In the genomic region with DNA sequence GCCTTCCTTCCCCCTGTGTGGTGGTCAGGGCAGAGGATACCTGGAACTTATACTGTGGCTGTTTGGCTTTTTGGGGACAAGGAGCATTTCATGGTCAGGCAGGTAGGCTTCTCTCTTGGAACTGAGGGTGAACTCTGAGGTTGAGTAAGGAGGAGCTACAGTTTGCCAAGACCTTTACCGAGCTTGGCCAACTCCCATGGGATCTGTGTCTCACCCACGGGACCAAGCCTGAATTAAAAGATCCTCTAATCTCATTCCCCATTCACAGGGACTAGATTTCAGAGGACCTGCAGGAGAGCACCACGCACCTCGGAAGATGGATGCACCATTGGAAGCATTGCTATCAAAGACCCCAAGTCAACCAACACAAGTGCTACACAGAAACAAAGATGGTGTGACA, we compare ENCODE assay signal across 28 mouse cellular contexts.
"Had no signal": no experiment of that assay in that cellular context is flagged by ENCODE, and none has a peak within 500 bp of the region (broad histone marks: within the 10 kb centered on the region; RNA-seq: fewer than 3 reads in every experiment).

No protein-coding gene starts in this region.

- H3K27ac ChIP-seq: limb, embryonic 10.5 days; limb, embryonic 12.5 days; limb, embryonic 13.5 days; limb, embryonic 15.5 days; liver, embryonic 12.5 days; liver, embryonic 13.5 days; liver, embryonic 14.5 days; liver, embryonic 15.5 days; lung, embryonic 15.5 days; macrophage; midbrain, embryonic 10.5 days; midbrain, embryonic 12.5 days; midbrain, embryonic 13.5 days; midbrain, embryonic 15.5 days; neural tube, embryonic 12.5 days; neural tube, embryonic 13.5 days had no signal

- H3K9me3 ChIP-seq: limb, embryonic 10.5 days; limb, embryonic 12.5 days; limb, embryonic 13.5 days; limb, embryonic 15.5 days; liver, embryonic 12.5 days; liver, embryonic 13.5 days; liver, embryonic 15.5 days; lung, embryonic 15.5 days; megakaryocyte, embryonic 14.5 days; midbrain, embryonic 10.5 days; midbrain, embryonic 12.5 days; midbrain, embryonic 13.5 days; midbrain, embryonic 15.5 days; neural tube, embryonic 12.5 days; neural tube, embryonic 13.5 days had no signal

- H3K36me3 ChIP-seq: limb, embryonic 10.5 days; limb, embryonic 13.5 days; limb, embryonic 15.5 days; liver, embryonic 12.5 days; liver, embryonic 13.5 days; liver, embryonic 15.5 days; lung, embryonic 15.5 days; midbrain, embryonic 10.5 days; midbrain, embryonic 12.5 days; midbrain, embryonic 13.5 days; midbrain, embryonic 15.5 days; neural tube, embryonic 12.5 days; neural tube, embryonic 13.5 days had no signal

- H3K4me3 ChIP-seq: limb, embryonic 10.5 days; limb, embryonic 12.5 days; limb, embryonic 13.5 days; limb, embryonic 15.5 days; liver, embryonic 12.5 days; liver, embryonic 13.5 days; liver, embryonic 15.5 days; lung, embryonic 15.5 days; megakaryocyte, embryonic 14.5 days; midbrain, embryonic 10.5 days; midbrain, embryonic 12.5 days; midbrain, embryonic 13.5 days; midbrain, embryonic 15.5 days; myocyte; neural tube, embryonic 12.5 days; neural tube, embryonic 13.5 days had no signal

- DNase-seq: left cerebral cortex, postnatal 4 days; liver; liver, embryonic 13.5 days; liver, postnatal 0 days; lung, adult 18-20 months; lung, embryonic 14.5 days; lung, postnatal 10 days; lung, postnatal 14 days; lung, postnatal 36 days; lung, postnatal 4 days; midbrain, embryonic 14.5 days had no signal

- H3K27me3 ChIP-seq: limb, embryonic 12.5 days; limb, embryonic 13.5 days; limb, embryonic 15.5 days; liver, embryonic 12.5 days; liver, embryonic 13.5 days; liver, embryonic 15.5 days; lung, embryonic 15.5 days; midbrain, embryonic 12.5 days; midbrain, embryonic 13.5 days; midbrain, embryonic 15.5 days; neural tube, embryonic 12.5 days; neural tube, embryonic 13.5 days had no signal

- H3K4me1 ChIP-seq: liver, embryonic 12.5 days; liver, embryonic 13.5 days; liver, embryonic 15.5 days; lung, embryonic 15.5 days; megakaryocyte, embryonic 14.5 days; midbrain, embryonic 10.5 days; midbrain, embryonic 12.5 days had no signal
